Mouse (Mus musculus) E14TG2a.4 (cell line): ENCODE data around the gene Sh3bp1.

Experiments
- CTCF ChIP-seq: conservative IDR thresholded peaks from 2 replicates; pipeline ENCODE4 v1.5.1; 2014; ENCODE audit warnings: low read length
- POU5F1 ChIP-seq: IDR thresholded peaks from 2 replicates; pipeline ENCODE4 v1.6.1; 2014; ENCODE audit warnings: low read length, borderline replicate concordance

GRCm38 (mm10) chr15:78948883-78949282 lies 49.3 kb downstream of the Sh3bp1 start:
- no peak for TF ChIP-seq CTCF
- TF ChIP-seq POU5F1: no peak
